Mouse (Mus musculus): ENCODE measurements at regions not wholly inside any gene's neighbourhood (a gene's known extent, or its start where the extent isn't known, plus 50 kb on each side); places are given as distances from the start of the nearest gene placed in this dataset.

- Histone ChIP-seq H3K9ac (no peak overlapping the region), H3K4me2 (no peak overlapping the region), H3K27ac (no peak overlapping the region), H3K4me1 (no peaks in the 10 kb centered on the region), H3K27me3 (no peaks in the 10 kb centered on the region), H3K4me3 (replicated peaks) (no peak overlapping the region), H3K9me3 (no peaks in the 10 kb centered on the region), H3K36me3 (replicated peaks) (no peaks in the 10 kb centered on the region)
- ATAC-seq (ENCODE audit: low FRiP score) = peak; percentile 41; the same call in 1 of the 2 replicates
- WGBS = 74% methylated on average over 2 of the region's 2 CpGs
Observed at GRCm38 (mm10) chr9:93777784-93778402, 760.0 kb downstream of the 1190002N15Rik start.

Data from forebrain, embryonic 12.5 days (tissue).